Mouse (Mus musculus) Muller cell, postnatal 12 days (primary cell): Measurements from ENCODE around the gene Aifm2.

Experiments used
- DNase-seq: peaks from one replicate; pipeline ENCODE4 v3.0.0-alpha.2; 2015; ENCODE audit errors: inconsistent ontology term

Aifm2 gene

GRCm38 (mm10) chr10:61714771-61715461 lies at the start of gene Aifm2:
TSS of gene Aifm2 (plus strand) at chr10:61715263.
- peak; percentile 83 for DNase-seq

- no peak for DNase-seq
These were observed 49.4 kb upstream of the Aifm2 start for GRCm38 (mm10) chr10:61665651-61666050.

- DNase-seq = peak; percentile 87
These were observed 45.8 kb upstream of the Aifm2 start for GRCm38 (mm10) chr10:61669289-61669688.

- peak; percentile 30 for DNase-seq
These were observed 45.2 kb upstream of the Aifm2 start for GRCm38 (mm10) chr10:61669896-61670295.

GRCm38 (mm10) chr10:61670758-61671157 lies 44.3 kb upstream of the Aifm2 start:
- DNase-seq = no peak

- DNase-seq = no peak
These were observed 39.1 kb upstream of the Aifm2 start for GRCm38 (mm10) chr10:61675935-61676334.

GRCm38 (mm10) chr10:61679545-61679944 lies 35.5 kb upstream of the Aifm2 start:
- peak; percentile 23 for DNase-seq

GRCm38 (mm10) chr10:61680015-61680913 lies 34.8 kb upstream of the Aifm2 start, which contains the start of gene Sar1a:
TSS of gene Sar1a (plus strand) at chr10:61680299.
- peak; percentile 99 for DNase-seq

- no peak for DNase-seq
These were observed 25.7 kb upstream of the Aifm2 start for GRCm38 (mm10) chr10:61689405-61689804.

- DNase-seq = no peak
These were observed 21.5 kb upstream of the Aifm2 start for GRCm38 (mm10) chr10:61693563-61693962.

GRCm38 (mm10) chr10:61694870-61695670 lies 20.0 kb upstream of the Aifm2 start, which contains the start of gene Tysnd1:
TSS of gene Tysnd1 (plus strand) at chr10:61695514.
- DNase-seq = peak; percentile 97

- peak; percentile 41 for DNase-seq
These were observed 19.1 kb upstream of the Aifm2 start for GRCm38 (mm10) chr10:61695703-61696559.

- DNase-seq = no peak
These were observed 18.6 kb upstream of the Aifm2 start for GRCm38 (mm10) chr10:61696560-61696823.

GRCm38 (mm10) chr10:61697028-61697427 lies 18.0 kb upstream of the Aifm2 start:
- no peak for DNase-seq

GRCm38 (mm10) chr10:61704663-61705062 lies 10.4 kb upstream of the Aifm2 start:
- DNase-seq = no peak

- DNase-seq = no peak
These were observed 8.4 kb upstream of the Aifm2 start for GRCm38 (mm10) chr10:61706412-61707375.

- no peak for DNase-seq
These were observed 1.5 kb upstream of the Aifm2 start for GRCm38 (mm10) chr10:61713601-61714000.

- DNase-seq = no peak
These were observed 917 bp upstream of the Aifm2 start for GRCm38 (mm10) chr10:61714146-61714545.

- no peak for DNase-seq
These were observed 387 bp downstream of the Aifm2 start for GRCm38 (mm10) chr10:61715462-61715837.
